Mouse (Mus musculus): ENCODE measurements at regions not wholly inside any gene's neighbourhood (a gene's known extent, or its start where the extent isn't known, plus 50 kb on each side); places are given as distances from the start of the nearest gene placed in this dataset.
"Not testable (repeated sequence)": the region's sequence is repeated elsewhere in the genome, so short reads cannot be mapped to it uniquely, and the experiment has no call there.

- no peak for DNase-seq (ENCODE audit: low read depth, low spot score)
These were observed 176.0 kb upstream of the Intu start for GRCm38 (mm10) chr3:40355103-40355502.

GRCm38 (mm10) chr3:40368421-40368820 lies 162.7 kb upstream of the Intu start:
- no peak for DNase-seq (ENCODE audit: low read depth, low spot score)

- DNase-seq (ENCODE audit: low read depth, low spot score), result no peak
These were observed 159.7 kb upstream of the Intu start for GRCm38 (mm10) chr3:40371411-40371810.

GRCm38 (mm10) chr3:40376220-40376619 lies 154.9 kb upstream of the Intu start:
- DNase-seq (ENCODE audit: low read depth, low spot score), result not testable (repeated sequence)

GRCm38 (mm10) chr3:40377416-40377815 lies 153.7 kb upstream of the Intu start:
- DNase-seq (ENCODE audit: low read depth, low spot score), result no peak

- no peak for DNase-seq (ENCODE audit: low read depth, low spot score)
These were observed 152.0 kb upstream of the Intu start for GRCm38 (mm10) chr3:40379063-40379462.

GRCm38 (mm10) chr3:40391631-40392030 lies 139.5 kb upstream of the Intu start:
- DNase-seq (ENCODE audit: low read depth, low spot score), result peak; percentile 82

GRCm38 (mm10) chr3:40398184-40398583 lies 132.9 kb upstream of the Intu start:
- DNase-seq (ENCODE audit: low read depth, low spot score), result no peak

GRCm38 (mm10) chr3:40403402-40403801 lies 127.7 kb upstream of the Intu start:
- no peak for DNase-seq (ENCODE audit: low read depth, low spot score)

- DNase-seq (ENCODE audit: low read depth, low spot score), result no peak
These were observed 125.8 kb upstream of the Intu start for GRCm38 (mm10) chr3:40405095-40405948.

GRCm38 (mm10) chr3:40405949-40406236 lies 125.2 kb upstream of the Intu start:
- no peak for DNase-seq (ENCODE audit: low read depth, low spot score)

- DNase-seq (ENCODE audit: low read depth, low spot score), result no peak
These were observed 122.1 kb upstream of the Intu start for GRCm38 (mm10) chr3:40408921-40409488.

GRCm38 (mm10) chr3:40410749-40411310 lies 120.3 kb upstream of the Intu start:
- no peak for DNase-seq (ENCODE audit: low read depth, low spot score)

GRCm38 (mm10) chr3:40425183-40425844 lies 105.8 kb upstream of the Intu start:
- DNase-seq (ENCODE audit: low read depth, low spot score), result not testable (repeated sequence)

GRCm38 (mm10) chr3:40426070-40426469 lies 105.0 kb upstream of the Intu start:
- no peak for DNase-seq (ENCODE audit: low read depth, low spot score)

- DNase-seq (ENCODE audit: low read depth, low spot score), result no peak
These were observed 103.1 kb upstream of the Intu start for GRCm38 (mm10) chr3:40428021-40428420.

- DNase-seq (ENCODE audit: low read depth, low spot score), result no peak
These were observed 92.8 kb upstream of the Intu start for GRCm38 (mm10) chr3:40438251-40438650.

GRCm38 (mm10) chr3:40441092-40442036 lies 89.7 kb upstream of the Intu start:
- peak; percentile 79 for DNase-seq (ENCODE audit: low read depth, low spot score)

GRCm38 (mm10) chr3:40443788-40444595 lies 87.1 kb upstream of the Intu start:
- peak; percentile 78 for DNase-seq (ENCODE audit: low read depth, low spot score)

- DNase-seq (ENCODE audit: low read depth, low spot score), result no peak
These were observed 78.1 kb upstream of the Intu start for GRCm38 (mm10) chr3:40452958-40453357.

GRCm38 (mm10) chr3:40453552-40453951 lies 77.5 kb upstream of the Intu start:
- DNase-seq (ENCODE audit: low read depth, low spot score), result peak; percentile 29
